Comparison of ENCODE assay signal across 23 mouse cellular contexts in the genomic region with DNA sequence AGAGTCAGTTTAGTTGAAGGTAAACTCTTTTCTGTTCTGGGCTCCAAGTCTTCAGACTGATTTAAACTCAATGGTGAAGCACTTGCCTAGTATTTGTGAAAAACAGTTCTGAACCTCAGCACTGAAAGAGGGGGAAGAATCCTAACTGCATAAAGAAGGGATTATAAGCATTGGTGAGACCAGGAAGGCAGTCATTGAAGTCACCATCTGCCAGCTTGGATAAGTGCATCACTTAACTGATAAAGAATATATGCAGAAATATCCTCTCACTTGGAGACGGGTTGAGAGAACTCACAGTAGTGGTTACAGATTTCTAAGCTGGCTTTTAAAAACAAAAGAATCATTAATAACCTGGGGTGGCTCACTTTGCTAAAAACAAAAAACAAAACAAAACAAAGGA. TPM values are rescaled to one million over a fixed set of nuclear protein-coding genes. Genes with fewer than 3 reads are reported as not detected.
A peak's percentile ranks its signal among the peaks of the same experiment; 100 is the strongest.
DNase-seq lines count a peak whose midpoint lies in the region; ATAC-seq lines count a peak whose summit lies in the region.
"Had no signal": no experiment of that assay in that cellular context is flagged by ENCODE, and none has a peak within 500 bp of the region (broad histone marks: within the 10 kb centered on the region; RNA-seq: fewer than 3 reads in every experiment).

No protein-coding gene starts in this region.

- no peak overlapping the region for H3K4me3 ChIP-seq in heart, embryonic 14.5 days (ENCODE audit: control insufficient read depth in 1 of 2, insufficient read depth in 1 of 2, low read depth in 1 of 2, low read length in 2 of 2)
- no peak overlapping the region for H3K4me3 ChIP-seq in midbrain, embryonic 12.5 days
- H3K4me3 ChIP-seq in midbrain, embryonic 16.5 days (ENCODE audit: low read depth, low read length): no peak overlapping the region
- H3K4me3 ChIP-seq in liver, embryonic 15.5 days (replicated peaks): no peak overlapping the region
- H3K4me3 ChIP-seq: embryonic facial prominence, embryonic 15.5 days; forebrain, embryonic 10.5 days; heart, adult 2 months; left cerebral cortex, adult 2 months had no signal

- DNase-seq in heart, adult 18-20 months: no peak
- peak; percentile 13 for DNase-seq in induced T-regulatory cell, adult 2 months (ENCODE audit: low read depth)
- DNase-seq in cerebellum, adult 9-11 months: no peak
- DNase-seq: adrenal gland, postnatal 36 days; B cell, adult 2 months; cerebellum, adult 18-20 months; cerebellum, postnatal 36 days; heart, adult 2 months; heart, postnatal 14 days; kidney, adult 18-20 months; kidney, postnatal 10 days; left cerebral cortex, postnatal 4 days; right cerebral cortex, postnatal 4 days; thymus, adult 2 months had no signal

- H3K36me3 ChIP-seq in heart, embryonic 14.5 days (ENCODE audit: control insufficient read depth, insufficient read depth, low read length): peaks cover 46% of the 10 kb centered on the region
- H3K36me3 ChIP-seq in midbrain, embryonic 12.5 days: peaks cover 27% of the 10 kb centered on the region
- no peaks in the 10 kb centered on the region for H3K36me3 ChIP-seq in midbrain, embryonic 16.5 days (ENCODE audit: control insufficient read depth, insufficient read depth, low read length)
- H3K36me3 ChIP-seq in liver, embryonic 15.5 days (replicated peaks): peaks cover 38% of the 10 kb centered on the region

- 0 out of 2 replicates have a peak overlapping the region, but pooled peaks have one; percentile 97 for H3K4me2 ChIP-seq in heart, embryonic 14.5 days (ENCODE audit: low read length)
- H3K4me2 ChIP-seq in midbrain, embryonic 12.5 days (replicated peaks): 0 out of 2 replicates have a peak overlapping the region, but pooled peaks have one; percentile 2
- no peak overlapping the region for H3K4me2 ChIP-seq in midbrain, embryonic 16.5 days (ENCODE audit: low read length)
- peak overlapping the region; percentile 25; the same call in 1 of the 2 replicates for H3K4me2 ChIP-seq in liver, embryonic 15.5 days
- H3K4me2 ChIP-seq: embryonic facial prominence, embryonic 15.5 days had no signal

- H3K9ac ChIP-seq in heart, embryonic 14.5 days (ENCODE audit: low read length): no peak overlapping the region
- H3K9ac ChIP-seq in midbrain, embryonic 12.5 days (replicated peaks): no peak overlapping the region
- H3K9ac ChIP-seq in midbrain, embryonic 16.5 days (ENCODE audit: low read depth, low read length): no peak overlapping the region
- H3K9ac ChIP-seq in liver, embryonic 15.5 days: no peak overlapping the region
- H3K9ac ChIP-seq: embryonic facial prominence, embryonic 15.5 days had no signal

- H3K9me3 ChIP-seq in heart, embryonic 14.5 days (ENCODE audit: control insufficient read depth, low read length): no peaks in the 10 kb centered on the region
- H3K9me3 ChIP-seq in midbrain, embryonic 12.5 days: no peaks in the 10 kb centered on the region
- no peaks in the 10 kb centered on the region for H3K9me3 ChIP-seq in midbrain, embryonic 16.5 days (replicated peaks; ENCODE audit: control insufficient read depth, low read length, poor library complexity, severe bottlenecking)
- no peaks in the 10 kb centered on the region for H3K9me3 ChIP-seq in liver, embryonic 15.5 days (replicated peaks)
- H3K9me3 ChIP-seq: embryonic facial prominence, embryonic 15.5 days; forebrain, embryonic 10.5 days had no signal

- H3K27me3 ChIP-seq in heart, embryonic 14.5 days (ENCODE audit: control insufficient read depth, insufficient read depth, low read length): no peaks in the 10 kb centered on the region
- H3K27me3 ChIP-seq in midbrain, embryonic 12.5 days: no peaks in the 10 kb centered on the region
- H3K27me3 ChIP-seq in midbrain, embryonic 16.5 days (ENCODE audit: control insufficient read depth, insufficient read depth, low read depth, low read length): no peaks in the 10 kb centered on the region
- no peaks in the 10 kb centered on the region for H3K27me3 ChIP-seq in liver, embryonic 15.5 days
- H3K27me3 ChIP-seq: embryonic facial prominence, embryonic 15.5 days had no signal

- no peak overlapping the region for H3K27ac ChIP-seq in heart, embryonic 14.5 days (replicated peaks in 1 of 2; ENCODE audit: control insufficient read depth in 1 of 2, insufficient read depth in 1 of 2, low read depth in 2 of 2, low read length in 2 of 2)
- no peak overlapping the region for H3K27ac ChIP-seq in midbrain, embryonic 12.5 days (replicated peaks)
- H3K27ac ChIP-seq in midbrain, embryonic 16.5 days (ENCODE audit: low read length): no peak overlapping the region
- no peak overlapping the region; the same call in 1 of the 2 replicates for H3K27ac ChIP-seq in liver, embryonic 15.5 days (replicated peaks)
- H3K27ac ChIP-seq: embryonic facial prominence, embryonic 15.5 days; forebrain, embryonic 10.5 days; heart, adult 2 months; hindbrain, postnatal 0 days; left cerebral cortex, adult 2 months had no signal

- peaks cover 2 to 42% of the 10 kb centered on the region in 2 experiments for H3K4me1 ChIP-seq in heart, embryonic 14.5 days (ENCODE audit: control insufficient read depth in 2 of 2, insufficient read depth in 2 of 2, low read length in 2 of 2)
- peaks cover 32% of the 10 kb centered on the region for H3K4me1 ChIP-seq in midbrain, embryonic 12.5 days
- H3K4me1 ChIP-seq in midbrain, embryonic 16.5 days (ENCODE audit: control insufficient read depth, insufficient read depth, low read length): peaks cover 41% of the 10 kb centered on the region
- H3K4me1 ChIP-seq in liver, embryonic 15.5 days (replicated peaks): peaks cover 54% of the 10 kb centered on the region

- 11% methylated on average over 1 of the region's 1 CpGs for WGBS in heart, embryonic 14.5 days
- 49% methylated on average over 1 of the region's 1 CpGs for WGBS in midbrain, embryonic 12.5 days
- WGBS in midbrain, embryonic 16.5 days: 24% methylated on average over 1 of the region's 1 CpGs
- WGBS in liver, embryonic 15.5 days (ENCODE audit: insufficient replicate concordance): 27% methylated on average over 1 of the region's 1 CpGs

- ATAC-seq in heart, embryonic 14.5 days (ENCODE audit: insufficient number of reproducible peaks, insufficient read depth, low FRiP score, low read depth): no peak
- ATAC-seq in midbrain, embryonic 12.5 days (ENCODE audit: low FRiP score, low read depth): no peak
- ATAC-seq in midbrain, embryonic 16.5 days: no peak
- ATAC-seq in liver, embryonic 15.5 days (ENCODE audit: insufficient read depth): no peak
- ATAC-seq: hindbrain, postnatal 0 days; lung, postnatal 0 days had no signal

RNA-seq across cellular contexts. Expression of gene Kmt2e, which starts 6.7 kb away (rescaled TPM):
- polyA plus RNA-seq in heart, embryonic 14.5 days (2014; fragmentation: Nextera tagmentation; extraction: Ambion mirVana): 61.2 and 63.4 TPM in 2 replicates
- total RNA-seq in heart, adult 18-20 months (2021): 10 to 100 TPM; 40.6 to 45.0 TPM
- polyA plus RNA-seq in midbrain, embryonic 12.5 days (2016; fragmentation: Nextera tagmentation; extraction: Ambion mirVana): 143 and 144 TPM in 2 replicates
- 162 and 178 TPM in 2 replicates for polyA plus RNA-seq in midbrain, embryonic 16.5 days (2015; fragmentation: Nextera tagmentation; extraction: Ambion mirVana)
- 34.3 and 34.9 TPM in 2 replicates for polyA plus RNA-seq in liver, embryonic 15.5 days (2015; fragmentation: Nextera tagmentation; extraction: Ambion mirVana)
